Mouse (Mus musculus): ENCODE results near the gene Cym.

The Cym gene

DNA sequence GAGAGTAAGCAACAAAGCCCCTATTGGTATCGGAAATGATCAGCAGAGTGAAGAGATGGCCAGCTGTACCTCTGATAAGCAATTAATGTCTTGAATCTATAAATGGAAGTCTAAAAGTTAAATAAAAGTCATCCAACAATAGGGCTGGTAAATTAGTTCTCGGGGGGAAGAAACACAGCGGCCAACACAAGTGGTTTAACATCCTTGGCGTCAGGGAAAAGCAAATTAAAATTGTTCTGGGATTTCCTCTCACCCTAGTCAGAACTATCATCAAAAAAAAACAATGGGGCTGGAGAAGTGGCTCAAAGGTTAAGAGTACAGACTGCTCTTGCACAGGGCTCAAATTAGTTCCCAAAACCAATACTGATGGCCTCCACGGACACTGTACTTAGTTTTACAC, 4.3 kb upstream of the Cym start:
- DNase-seq (ENCODE audit: low spot score in 2 of 2), result no peak

DNA sequence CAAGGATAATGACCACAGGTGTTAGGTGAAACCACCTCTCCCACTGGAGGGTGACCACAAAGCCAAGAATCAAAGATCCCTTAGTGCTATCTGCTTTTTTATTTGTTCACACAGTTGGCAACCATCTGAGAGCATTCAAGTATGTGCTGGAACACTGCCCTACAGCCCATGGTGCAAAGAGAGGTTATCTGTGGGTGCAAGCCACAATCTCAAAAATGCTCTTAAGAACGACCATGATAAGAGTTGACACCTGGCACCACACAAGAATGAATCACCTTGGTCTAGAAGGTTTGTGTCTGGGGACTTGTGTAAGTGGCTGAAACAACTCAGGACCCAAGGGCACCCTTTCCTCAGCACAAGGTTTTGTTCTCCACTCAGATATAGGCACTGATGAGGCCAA, 1.7 kb upstream of the Cym start:
- DNase-seq (ENCODE audit: low spot score in 2 of 2), result no peak

DNA sequence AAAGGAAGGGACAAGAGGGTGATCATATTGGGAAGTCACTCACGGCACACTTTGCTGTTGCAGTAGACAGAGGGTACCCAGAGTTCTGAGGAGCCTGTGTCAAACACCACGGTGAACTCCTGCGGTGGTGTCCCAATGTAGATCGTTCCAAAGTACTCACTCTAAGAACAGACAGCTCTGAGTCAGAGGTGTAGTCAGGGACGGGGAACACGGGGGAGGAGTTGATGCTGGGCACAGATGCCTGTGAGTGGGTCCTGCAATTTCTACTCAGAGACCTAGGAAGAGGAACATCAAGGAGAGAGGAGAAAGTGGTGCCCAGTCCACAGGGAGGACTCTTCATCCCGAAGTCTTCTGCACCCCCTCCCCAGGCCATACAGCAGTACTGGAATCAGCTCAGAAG, 3.0 kb downstream of the Cym start:
- DNase-seq (ENCODE audit: low spot score in 2 of 2), result no peak

DNA sequence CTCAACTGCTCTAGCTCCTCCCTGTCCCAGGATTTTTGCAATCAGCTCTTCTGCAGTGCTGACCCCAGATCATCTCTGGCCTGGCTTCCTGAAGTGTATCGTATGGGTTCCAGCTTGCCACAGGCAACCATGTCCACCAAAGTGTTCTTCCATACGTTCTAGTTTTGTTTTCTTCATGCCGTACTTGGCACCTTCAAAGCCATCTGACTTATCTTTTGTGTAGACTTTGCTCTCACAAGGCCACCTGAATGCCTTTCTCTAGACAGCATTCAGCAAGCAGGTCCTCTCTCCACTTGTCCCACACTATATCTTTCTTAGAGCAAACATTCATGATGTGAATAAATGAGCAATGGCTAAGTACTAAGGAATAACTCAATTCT, 4.4 kb downstream of the Cym start:
- DNase-seq (ENCODE audit: low spot score in 2 of 2), result no peak

DNA sequence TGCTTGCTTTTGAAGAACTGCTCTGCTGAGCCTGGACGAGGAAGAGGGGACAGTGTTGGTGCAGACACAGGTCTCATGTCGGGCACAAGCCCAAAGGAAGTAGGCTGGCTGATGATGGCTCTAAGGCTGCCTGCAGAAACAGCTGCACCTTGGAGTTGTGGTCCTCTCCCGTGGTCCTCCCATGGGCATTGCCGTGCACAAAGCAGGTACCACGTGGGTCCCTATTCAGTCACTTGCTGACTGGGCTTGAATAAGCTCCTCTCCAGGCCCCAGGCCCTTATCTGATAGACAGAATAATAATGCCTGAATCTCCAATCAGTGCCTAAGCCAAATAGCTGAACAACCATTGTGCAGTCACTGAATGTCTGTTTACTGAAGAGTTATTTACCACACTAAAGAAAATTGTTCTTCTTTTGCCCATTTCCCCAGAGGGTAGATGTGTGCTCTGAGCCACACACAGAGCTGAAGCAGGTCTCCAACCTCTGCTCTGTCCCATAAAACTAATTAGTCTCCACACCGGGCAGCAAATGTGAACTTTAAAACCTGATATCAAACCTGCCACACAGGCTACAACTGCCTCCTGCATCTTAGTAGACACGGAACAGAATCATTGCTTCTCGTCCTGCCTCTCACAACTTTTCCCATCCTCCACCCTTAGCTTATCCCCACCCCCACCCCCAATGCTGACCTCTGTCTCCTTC, 5.0 kb downstream of the Cym start:
- no peak for DNase-seq (ENCODE audit: low spot score in 2 of 2)

DNA sequence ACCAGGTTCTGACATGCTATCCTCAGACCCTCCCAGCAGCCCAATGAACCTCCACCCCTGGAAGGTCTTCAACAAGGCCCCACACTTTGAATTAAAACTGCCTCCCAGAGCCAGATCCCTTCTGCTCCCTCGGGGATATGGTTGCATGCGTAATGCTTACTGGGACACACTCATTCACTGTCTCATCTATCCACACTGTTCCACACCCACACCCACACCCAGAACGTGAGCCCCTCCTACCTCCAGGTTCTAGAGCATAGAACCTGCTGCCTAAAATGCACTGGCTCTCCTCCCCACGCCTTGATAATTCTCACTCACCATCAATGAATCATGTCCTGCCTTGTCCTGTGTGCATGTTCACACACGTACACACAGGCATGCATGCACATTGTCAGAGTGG, 6.9 kb downstream of the Cym start:
- DNase-seq (ENCODE audit: low spot score in 2 of 2), result no peak

DNA sequence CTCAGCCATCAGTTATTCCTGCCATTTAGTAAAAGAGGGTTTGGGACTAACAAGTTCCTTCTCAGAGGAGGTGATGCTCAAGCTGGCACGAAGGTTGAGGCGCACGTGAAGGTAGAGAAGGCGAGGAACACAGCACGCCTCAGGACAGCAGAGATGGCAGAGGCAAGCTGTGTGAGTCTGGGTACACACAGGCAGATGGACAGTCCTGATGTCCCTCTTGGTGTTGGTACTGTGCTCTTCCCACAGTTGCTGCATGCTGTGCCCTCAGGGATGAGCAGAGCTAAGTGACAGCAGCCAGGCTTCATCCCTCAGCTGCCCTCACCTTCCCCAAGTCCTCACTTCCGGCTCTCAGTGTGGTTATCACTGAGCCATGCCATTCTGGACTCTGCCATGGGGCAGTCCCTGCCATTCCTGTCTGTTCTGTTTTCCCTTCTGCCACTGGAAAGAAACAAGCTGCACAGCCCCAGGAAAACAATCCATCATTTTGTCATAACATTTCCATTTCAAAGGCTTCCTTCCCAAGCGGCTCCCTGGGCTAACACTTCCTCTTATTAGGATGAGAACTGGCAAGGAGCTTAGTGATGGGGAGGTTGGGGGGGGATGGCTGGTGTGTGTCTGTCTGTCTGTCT, 13.8 kb downstream of the Cym start:
- no peak for DNase-seq (ENCODE audit: low spot score in 2 of 2)

DNA sequence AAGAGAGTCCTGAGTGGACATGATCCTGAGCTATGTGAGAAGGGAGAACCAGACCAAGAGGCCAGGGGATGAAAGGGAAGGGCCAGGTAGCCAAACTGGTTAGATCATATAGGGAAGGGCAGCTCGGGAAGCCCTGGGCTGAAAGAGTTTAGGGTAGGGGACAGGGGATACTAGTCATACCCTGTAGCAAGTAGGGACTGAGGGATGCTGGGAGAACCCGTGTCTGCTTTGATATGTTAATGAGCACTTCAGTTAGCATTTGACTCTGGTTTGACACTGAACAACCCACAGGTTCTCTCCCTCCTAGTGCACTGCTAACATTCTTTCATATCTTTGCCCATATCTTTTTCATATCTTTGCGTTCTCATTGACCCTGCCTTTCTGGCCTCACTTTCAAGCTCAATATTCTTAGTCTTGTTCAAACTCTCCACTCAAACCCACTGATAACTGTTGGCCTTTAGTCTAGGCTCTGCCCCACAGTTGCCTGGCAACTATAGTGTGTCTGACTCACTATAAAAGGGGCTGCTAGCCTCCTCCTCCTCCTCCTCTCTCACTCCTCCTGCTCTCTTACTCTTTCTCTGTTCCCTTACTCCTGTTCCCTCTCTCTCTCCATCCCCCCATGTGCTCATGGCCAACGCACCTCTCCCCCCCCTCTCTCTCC, 14.9 kb downstream of the Cym start:
- no peak for DNase-seq (ENCODE audit: low spot score in 2 of 2)

DNA sequence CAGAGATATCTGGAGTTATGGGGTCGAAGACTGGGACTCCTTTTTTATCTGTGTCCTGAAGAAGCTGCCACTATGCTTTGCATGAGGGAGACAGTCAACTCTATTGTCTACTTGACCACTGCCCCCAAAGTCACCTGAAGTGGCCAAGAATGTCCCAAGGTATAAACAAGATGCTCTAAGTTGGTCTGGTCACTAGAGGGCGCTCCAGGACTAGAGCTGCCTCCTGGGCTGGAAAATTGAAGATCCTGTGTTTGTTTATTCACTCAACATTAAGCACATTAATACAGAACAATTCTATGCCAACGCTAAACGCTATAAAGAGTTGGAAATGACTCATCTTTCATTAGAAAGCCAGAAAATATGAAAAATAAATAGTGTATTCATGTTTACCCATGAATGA, 15.5 kb downstream of the Cym start:
- peak; percentile 67 to 69 for DNase-seq (ENCODE audit: low spot score in 2 of 2)

DNA sequence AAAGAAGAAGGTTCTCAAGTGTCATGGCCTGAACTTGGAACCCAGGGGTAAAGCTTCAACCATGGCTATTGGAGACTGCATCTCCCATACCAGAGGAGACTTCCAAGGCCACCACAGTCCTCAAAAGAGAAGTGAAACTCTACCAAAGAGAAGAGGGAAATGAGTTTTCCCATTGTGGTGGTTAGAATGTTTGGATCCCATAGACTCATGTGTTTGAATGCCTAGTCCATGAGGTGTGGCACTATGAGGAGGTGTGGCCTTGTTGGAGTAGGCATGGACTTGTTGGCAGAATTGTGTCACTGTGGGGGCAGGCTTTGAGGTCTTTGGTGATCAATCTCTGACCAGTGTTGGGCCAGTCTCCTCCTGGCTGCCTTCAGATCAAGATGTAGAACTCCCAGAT, 16.4 kb downstream of the Cym start:
- DNase-seq (ENCODE audit: low spot score in 2 of 2), result no peak

DNA sequence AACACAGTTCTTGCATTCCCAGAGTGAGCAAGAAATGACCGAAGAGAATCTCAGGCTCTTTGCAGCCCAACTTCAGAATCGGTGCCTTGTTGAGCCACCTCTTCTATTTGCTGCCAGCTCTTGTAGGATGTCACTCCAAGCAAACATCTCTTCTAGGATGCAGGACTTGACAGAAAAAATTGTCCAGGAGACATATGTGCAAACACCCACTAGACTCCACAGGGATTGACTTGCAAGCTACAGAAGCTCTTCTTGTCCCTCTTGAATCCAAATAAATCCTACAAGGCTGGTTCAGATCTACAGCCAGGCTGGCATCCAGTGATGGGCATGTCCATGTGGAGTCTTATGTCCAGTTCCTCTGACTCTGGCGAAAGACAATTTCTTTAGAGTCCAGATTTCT, 17.1 kb downstream of the Cym start:
- DNase-seq (ENCODE audit: low spot score in 2 of 2), result no peak

DNA sequence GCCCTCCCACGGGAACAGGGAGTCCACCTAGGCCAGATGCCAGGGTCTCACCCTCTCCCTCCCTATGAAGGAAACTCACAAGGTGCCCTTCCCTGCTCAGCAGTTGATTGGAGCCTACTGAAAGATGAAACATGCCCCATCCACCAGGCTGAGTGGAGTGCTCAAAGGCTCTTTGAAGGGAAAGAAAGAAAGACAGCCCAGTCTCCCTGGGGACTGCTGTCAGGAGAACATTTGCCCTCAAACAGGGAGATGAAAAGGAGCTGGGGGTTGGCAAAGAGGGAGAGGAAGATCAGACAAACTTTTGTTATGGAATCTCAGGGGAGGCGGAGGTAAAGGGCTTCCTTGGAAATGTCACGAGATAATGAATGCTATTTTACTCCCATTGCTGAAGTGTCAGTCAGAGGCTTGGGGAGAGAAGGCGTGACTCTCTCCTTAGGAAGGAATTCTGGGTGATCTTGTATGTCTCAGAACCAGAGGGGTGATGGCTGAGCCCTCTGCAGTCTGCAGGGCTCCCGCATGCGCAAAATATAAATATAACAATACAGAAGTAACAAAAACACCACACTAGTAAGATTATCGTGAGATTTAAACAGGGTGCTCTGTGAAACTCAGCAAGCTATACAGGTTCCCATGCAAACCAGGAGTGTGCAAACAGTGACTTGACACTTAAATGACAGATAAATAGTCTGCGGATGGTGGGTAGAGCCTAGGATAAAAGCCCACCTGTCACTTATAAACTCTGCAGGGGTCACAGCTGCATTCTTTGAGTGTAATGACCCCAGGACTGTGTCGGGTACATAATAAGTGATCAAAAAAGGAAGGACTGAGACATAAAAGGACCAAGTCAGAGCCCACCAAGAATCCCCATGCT, 20.0 kb downstream of the Cym start:
- DNase-seq (ENCODE audit: low spot score in 2 of 2), result no peak

DNA sequence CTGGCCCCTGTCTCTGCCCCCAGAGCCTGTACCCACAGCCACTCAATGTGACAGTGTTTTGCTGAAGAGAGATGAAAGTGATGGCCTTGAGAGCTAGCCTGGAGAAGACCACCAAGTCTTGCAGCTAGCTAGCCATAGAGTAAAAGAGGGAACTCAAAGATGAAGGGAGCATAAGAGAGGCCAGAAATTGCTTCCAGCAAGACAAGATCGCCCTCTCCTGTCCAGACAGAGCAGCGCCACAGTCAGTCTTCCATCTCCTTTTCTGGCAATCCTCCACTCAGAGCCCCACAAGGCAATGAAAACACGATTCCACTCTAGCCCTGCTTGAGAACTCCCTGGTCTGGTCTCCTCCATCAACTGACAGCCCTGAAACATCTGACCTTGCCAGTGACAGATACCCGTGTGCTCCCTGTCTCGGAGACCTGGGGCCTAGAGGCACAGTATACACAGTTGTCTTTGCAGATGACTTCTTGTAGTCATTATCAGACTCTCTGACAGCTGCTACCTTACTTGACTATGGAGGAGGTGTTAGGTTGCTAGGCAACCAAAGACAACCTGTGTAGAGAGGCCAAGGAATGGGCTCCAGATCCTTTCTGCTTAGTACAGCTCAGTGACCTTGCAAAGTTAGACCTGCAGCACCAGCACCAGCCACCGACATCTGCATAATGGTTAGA, 33.2 kb downstream of the Cym start:
- no peak for DNase-seq (ENCODE audit: low spot score in 2 of 2)

DNA sequence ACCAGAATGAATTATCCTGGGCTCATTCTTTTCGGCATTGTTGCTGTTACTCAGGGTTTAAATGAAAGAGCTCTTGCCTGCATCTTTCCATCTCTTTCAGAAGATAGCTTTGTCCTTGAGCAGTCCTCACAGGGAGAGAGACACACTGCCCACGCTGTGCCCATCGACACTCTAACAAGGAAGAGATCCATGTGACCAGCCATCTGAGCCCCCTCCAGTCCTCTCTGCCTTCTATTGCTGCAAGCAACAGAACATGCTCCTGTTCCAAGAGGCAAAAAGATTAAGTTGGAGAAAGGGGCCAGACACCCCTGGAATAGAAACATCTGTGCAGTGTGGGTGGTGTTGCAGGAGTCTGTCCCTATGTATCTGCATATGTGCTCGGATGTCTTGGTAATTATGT, 34.5 kb downstream of the Cym start:
- no peak for DNase-seq (ENCODE audit: low spot score in 2 of 2)

DNA sequence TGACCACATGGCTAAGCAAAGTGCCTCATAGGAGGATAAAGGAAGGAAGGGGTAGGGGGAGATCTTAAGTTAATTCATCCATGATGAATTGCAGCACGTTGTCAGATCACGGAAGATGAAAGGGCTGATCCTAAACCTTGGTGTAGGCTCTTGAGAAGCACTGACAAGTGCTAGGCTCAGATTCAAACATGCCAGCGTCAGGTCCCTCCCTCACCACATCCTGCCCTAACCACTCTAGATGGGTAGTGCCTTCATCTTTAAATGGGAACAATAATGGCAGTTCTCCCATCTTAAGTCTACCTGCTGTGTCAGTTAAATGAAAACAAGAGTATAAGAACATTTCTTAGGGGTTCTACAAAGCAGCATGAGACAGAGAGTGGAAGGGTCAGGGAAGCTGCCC, 35.9 kb downstream of the Cym start:
- no peak for DNase-seq (ENCODE audit: low spot score in 2 of 2)

DNA sequence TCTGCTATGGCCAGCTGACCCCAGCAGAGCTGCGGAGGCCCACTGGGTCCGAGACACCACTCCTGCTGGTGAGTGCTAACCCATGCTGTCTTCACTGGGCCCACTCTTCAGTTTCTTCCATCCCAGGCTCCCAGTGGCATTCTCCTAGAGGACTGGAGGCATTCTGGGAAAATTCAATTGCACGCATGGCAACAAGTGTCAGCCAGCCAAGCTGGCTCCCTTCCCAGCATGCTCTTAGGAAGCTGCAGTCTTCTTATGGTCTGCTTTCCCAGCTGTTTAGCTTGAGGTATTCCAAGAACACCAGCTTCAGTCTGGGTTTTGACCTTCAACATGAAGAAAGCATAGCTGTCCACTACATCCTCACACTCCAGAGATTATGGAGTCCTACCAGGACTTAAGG, 38.4 kb downstream of the Cym start:
- no peak for DNase-seq (ENCODE audit: low spot score in 2 of 2)

DNA sequence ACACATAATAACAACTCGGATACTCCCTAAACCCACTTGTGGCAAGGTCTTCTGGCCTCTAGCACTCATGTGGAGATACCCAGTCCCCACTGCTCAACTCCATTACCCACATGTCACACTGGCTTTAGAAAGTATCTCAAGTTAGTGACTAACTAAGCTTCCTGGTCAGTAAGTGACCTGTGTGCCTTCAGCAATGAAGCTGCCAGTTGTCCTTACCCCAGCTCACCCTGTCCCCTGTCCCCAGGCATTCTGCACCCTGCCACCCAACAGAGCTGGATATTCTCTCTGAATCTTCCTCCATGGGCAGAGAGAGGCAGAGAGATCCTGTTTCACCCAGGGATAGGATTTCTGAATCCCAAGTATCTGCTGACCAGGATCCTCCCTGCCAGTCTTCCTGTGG, 38.8 kb downstream of the Cym start, which contains the start of gene Kcna10:
TSS of gene Kcna10 (plus strand) at position 301 of the 400 bp plus-strand sequence.
- no peak for DNase-seq (ENCODE audit: low spot score in 2 of 2)

DNA sequence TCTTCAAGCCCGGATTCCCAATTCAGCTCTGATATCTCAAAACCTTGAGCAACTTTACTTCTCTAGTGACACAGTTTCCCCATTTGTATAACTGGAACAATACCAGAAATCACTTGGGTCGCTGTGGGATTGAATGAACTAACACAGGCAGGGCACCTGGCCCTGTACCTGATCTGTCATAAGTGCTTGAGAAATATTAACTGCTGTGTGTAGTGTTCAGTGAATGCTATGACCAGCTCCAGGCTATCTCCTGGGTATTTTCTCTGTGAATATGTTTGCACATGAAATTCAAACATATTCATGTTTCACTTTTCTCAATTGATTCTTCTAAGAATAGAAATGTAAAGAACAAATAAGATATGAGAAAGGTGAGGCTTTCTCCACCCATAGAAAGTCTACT, 40.7 kb downstream of the Cym start:
- no peak for DNase-seq (ENCODE audit: low spot score in 2 of 2)

DNA sequence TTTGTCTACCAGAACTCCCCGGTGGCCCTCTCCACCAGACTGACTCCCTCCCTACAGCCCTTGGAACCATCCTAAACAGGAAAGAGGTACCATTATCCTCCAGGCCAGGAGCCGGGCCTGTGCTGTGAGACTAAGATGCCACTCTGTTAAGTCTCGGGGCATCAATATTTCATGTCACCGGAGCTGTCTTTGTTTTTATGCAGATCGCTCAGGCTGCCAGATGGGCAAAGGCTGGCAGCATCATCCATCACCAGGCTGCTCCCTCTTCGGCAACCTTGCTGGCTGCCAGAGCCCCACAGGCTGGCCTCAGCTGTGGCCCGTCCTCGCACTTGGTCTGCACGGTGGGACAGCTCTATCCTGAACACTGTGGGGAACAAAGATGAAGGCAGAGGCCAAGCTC, 45.0 kb downstream of the Cym start:
- no peak for DNase-seq (ENCODE audit: low spot score in 2 of 2)

DNA sequence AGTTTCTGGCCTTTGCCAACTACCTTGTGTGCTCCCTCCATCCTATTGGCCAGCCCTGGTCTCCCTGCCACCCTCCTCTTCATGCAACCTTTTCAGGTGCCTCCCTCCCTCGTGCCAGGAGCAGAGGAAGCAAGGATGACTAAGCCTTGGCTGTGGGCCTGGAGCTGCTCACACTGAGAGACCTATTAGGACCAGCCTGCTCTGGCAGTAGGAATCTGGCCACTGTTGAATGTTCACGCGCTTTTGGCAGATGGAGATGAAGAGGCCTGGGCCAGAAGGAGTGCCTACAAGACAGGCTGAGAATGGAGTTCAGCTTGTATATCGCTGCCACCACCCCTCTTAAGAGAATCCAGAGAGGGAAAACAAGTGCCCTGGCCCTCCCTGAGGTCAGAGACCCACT, 46.0 kb downstream of the Cym start:
- DNase-seq (ENCODE audit: low spot score in 2 of 2), result no peak

DNA sequence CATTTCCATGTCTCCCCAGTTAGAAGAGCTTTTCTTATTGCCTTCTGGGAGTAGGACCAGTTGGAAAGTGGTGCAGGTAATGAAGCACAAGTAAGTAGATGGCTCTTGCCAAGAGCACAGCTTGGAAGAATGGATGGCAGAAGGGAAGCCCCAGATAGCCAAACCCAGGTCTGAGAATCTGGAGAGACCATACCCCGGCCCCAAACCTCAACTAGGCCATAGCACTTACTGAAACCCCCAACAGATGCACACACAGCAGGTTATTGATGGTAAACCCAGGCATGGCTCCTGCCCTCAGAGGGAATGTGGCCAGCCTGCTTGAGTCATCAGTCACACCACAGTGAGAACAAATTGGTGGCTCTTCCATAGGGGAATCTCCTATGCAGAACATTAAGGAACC, 49.0 kb downstream of the Cym start:
- no peak for DNase-seq (ENCODE audit: low spot score in 2 of 2)

DNA sequence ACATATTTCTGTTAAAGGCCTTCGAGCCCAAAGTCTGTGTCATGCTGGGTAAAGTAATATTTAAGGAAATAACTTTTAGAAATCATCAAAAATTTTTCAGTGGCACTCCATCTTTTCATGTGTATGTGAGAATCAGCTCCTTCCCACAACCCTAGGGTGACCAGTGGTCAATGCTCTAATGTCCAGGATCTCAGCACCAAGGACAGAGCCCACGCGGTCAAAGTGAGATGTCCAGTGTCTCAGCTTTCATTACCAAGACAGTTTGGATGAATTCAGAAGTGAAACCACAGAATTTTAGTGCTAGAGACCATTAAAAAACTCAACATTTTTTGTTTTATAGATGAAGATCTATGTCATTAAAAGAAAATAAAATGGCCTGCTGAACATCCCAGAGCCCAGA, 49.6 kb downstream of the Cym start:
- DNase-seq (ENCODE audit: low spot score in 2 of 2), result no peak
